Mouse (Mus musculus): Measurements from ENCODE around the gene Pank1.

Gene Pank1

GRCm38 (mm10) chr19:34778098-34778497, 101.2 kb downstream of the Pank1 start:
- Histone ChIP-seq H3K27me3 (ENCODE audit: insufficient read depth, low read length) (no peaks in the 10 kb centered on the region), H3K9me3 (ENCODE audit: low read length) (no peaks in the 10 kb centered on the region)
- TF ChIP-seq POU5F1 (IDR thresholded peaks at IDR 0.05; ENCODE audit: borderline replicate concordance, low read length) (no peak), NANOG (IDR thresholded peaks at IDR 0.05; ENCODE audit: borderline replicate concordance, low read length) (no peak), CTCF (conservative IDR thresholded peaks at IDR 0.05; ENCODE audit: low read length) (no peak)

GRCm38 (mm10) chr19:34772775-34773174, 106.5 kb downstream of the Pank1 start:
- Histone ChIP-seq H3K9me3 (ENCODE audit: low read length) (no peaks in the 10 kb centered on the region), H3K4me1 (replicated peaks; ENCODE audit: low read depth, low read length) (no peaks in the 10 kb centered on the region), H3K27me3 (ENCODE audit: insufficient read depth, low read length) (no peaks in the 10 kb centered on the region), H3K36me3 (ENCODE audit: insufficient read depth, low read length) (no peaks in the 10 kb centered on the region), H3K4me3 (replicated peaks; ENCODE audit: low read length) (no peak overlapping the region)
- TF ChIP-seq CTCF (conservative IDR thresholded peaks at IDR 0.05; ENCODE audit: low read length) (peak; percentile 90), POU5F1 (IDR thresholded peaks at IDR 0.05; ENCODE audit: borderline replicate concordance, low read length) (no peak), NANOG (IDR thresholded peaks at IDR 0.05; ENCODE audit: borderline replicate concordance, low read length) (no peak)

More at GRCm38 (mm10) chr19:34778098-34778497, 101.2 kb downstream of the Pank1 start:
- Histone ChIP-seq H3K36me3 (ENCODE audit: insufficient read depth, low read length) (no peaks in the 10 kb centered on the region), H3K4me1 (replicated peaks; ENCODE audit: low read depth, low read length) (no peaks in the 10 kb centered on the region), H3K4me3 (replicated peaks; ENCODE audit: low read length) (no peak overlapping the region)

GRCm38 (mm10) chr19:34770764-34771163, 108.5 kb downstream of the Pank1 start:
- Histone ChIP-seq H3K4me1 (replicated peaks; ENCODE audit: low read depth, low read length) (no peaks in the 10 kb centered on the region), H3K4me3 (replicated peaks; ENCODE audit: low read length) (no peak overlapping the region), H3K36me3 (ENCODE audit: insufficient read depth, low read length) (no peaks in the 10 kb centered on the region), H3K27me3 (ENCODE audit: insufficient read depth, low read length) (0 out of 2 replicates have a peak, but pooled peaks cover 2% of the 10 kb centered on the region), H3K9me3 (ENCODE audit: low read length) (no peaks in the 10 kb centered on the region)
- TF ChIP-seq NANOG (IDR thresholded peaks at IDR 0.05; ENCODE audit: borderline replicate concordance, low read length) (no peak), POU5F1 (IDR thresholded peaks at IDR 0.05; ENCODE audit: borderline replicate concordance, low read length) (no peak), CTCF (conservative IDR thresholded peaks at IDR 0.05; ENCODE audit: low read length) (no peak)

- Histone ChIP-seq H3K4me3 (replicated peaks; ENCODE audit: low read length) (no peak overlapping the region), H3K27me3 (ENCODE audit: insufficient read depth, low read length) (no peaks in the 10 kb centered on the region), H3K4me1 (replicated peaks; ENCODE audit: low read depth, low read length) (no peaks in the 10 kb centered on the region), H3K36me3 (ENCODE audit: insufficient read depth, low read length) (no peaks in the 10 kb centered on the region), H3K9me3 (ENCODE audit: low read length) (no peaks in the 10 kb centered on the region)
- no peak for TF ChIP-seq POU5F1 (IDR thresholded peaks at IDR 0.05; ENCODE audit: borderline replicate concordance, low read length)
- TF ChIP-seq NANOG (IDR thresholded peaks at IDR 0.05; ENCODE audit: borderline replicate concordance, low read length): no peak
- TF ChIP-seq CTCF (conservative IDR thresholded peaks at IDR 0.05; ENCODE audit: low read length): no peak
Measured at GRCm38 (mm10) chr19:34758754-34759153, 120.5 kb downstream of the Pank1 start.

All from E14TG2a.4 (cell line).